Mouse (Mus musculus) lung, postnatal 4 days (tissue): ENCODE measurements at regions not wholly inside any gene's neighbourhood (a gene's known extent, or its start where the extent isn't known, plus 50 kb on each side); places are given as distances from the start of the nearest gene placed in this dataset.

ENCODE experiments used
- DNase-seq, 2 experiments: peaks; one replicate each; pipeline ENCODE4 v3.0.0; 2021

DNA sequence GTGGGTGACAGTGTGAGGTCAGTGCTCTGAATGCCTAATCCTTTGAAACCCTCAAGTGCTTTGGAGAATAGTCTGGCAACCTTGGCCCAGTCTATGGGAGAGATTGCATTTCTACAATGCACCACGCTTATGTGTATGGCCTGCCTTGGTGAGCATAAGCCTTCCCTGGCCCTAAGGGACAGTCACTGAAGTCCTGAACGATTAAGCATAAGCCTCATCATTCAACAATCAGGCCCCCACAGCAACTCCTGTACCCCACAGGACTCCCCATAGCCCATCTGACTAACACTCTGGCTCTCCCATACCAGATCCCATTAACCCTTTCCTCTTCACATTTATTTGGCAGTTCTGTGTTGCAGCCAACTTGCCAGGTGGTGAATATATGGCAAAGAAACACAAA is 203.1 kb upstream of the Ano5 start:
- no peak for DNase-seq

DNA sequence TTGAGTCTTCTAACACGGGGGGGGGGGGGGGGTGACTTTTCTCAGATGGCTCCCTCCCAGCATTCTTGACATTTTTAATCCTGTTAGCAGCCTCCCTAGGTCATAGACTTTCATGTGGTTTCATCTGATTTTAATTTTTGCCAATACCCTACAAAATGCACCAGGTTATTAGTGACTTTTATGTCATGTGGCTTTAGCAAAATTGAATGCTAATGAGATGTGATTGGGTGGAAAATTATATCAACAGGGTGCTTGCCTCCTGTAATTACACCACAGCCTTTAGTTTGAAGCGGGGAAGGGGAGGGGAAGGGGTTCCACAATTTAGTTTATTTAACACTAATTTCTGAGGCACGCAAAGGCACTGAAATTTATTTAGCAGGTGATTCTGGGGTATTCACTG is 200.6 kb upstream of the Ano5 start:
- no peak for DNase-seq

DNA sequence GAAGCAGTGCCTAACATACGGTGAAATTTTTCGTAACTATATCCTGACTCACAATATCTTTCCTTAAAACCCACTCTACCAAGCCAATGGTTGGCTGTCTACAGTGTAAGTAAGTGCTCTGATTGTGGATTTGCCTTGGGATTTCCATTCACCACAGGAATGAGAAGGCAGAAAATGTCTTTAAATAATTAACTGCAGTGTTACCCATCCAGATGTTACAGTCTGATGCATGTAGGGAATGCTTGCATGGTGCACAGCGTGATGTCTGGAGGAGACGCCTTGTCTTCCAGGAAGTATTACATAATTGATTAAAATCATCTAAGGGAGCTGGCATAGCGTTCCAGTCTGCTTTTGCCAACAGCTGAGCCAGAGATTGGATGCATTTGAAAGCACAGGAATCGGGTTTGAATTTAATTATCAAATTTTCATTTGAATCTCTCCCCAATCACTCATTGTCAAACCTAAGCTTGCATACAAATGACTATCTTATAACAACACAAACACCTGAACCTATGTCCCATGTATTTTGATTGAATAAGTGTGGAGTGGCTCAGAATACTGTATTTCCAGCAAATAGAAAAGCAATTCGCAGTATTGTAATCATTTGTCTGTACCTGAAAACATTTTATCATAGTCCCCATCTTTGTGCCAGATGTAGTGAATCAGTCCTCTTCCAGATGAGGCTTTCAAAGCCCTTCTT is 170.8 kb upstream of the Ano5 start:
- DNase-seq: no peak

DNA sequence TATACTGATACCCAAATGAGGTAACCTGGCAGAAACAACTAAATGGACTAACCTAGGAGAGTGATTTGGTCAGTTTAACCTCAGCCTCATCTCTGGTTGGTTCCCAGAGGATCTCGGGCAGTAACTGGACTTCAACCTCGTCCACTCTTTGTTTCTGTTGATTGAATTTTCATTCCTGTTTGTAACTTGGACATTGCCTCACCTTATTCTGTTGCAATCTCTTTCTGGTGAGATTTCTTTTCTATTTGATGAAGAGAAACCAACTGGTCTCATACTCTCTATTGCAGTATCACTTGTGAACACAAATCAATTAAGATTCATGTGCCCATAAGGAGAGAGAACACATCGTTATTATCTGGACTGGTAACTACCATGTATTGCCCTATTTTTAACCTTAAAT is 163.3 kb upstream of the Ano5 start:
- no peak for DNase-seq

DNA sequence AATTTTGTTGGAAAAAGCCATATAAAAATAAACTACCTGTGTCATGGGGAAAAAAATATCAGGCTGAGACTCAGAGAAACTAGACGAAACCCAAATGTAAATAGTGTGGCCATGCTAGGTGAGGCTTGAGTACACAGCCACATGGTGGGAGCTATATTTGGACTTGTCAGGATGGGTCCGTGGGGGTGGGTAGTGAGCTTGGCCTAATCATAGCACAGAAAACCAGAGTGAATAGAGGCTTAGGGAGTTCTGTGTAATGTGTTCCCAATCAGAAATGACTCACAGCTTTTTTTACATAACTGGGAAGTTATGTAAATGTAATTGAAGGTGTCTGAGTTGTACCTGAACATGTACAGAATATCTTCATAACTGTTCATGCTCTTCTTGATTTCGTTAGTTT is 150.7 kb upstream of the Ano5 start:
- DNase-seq: no peak

DNA sequence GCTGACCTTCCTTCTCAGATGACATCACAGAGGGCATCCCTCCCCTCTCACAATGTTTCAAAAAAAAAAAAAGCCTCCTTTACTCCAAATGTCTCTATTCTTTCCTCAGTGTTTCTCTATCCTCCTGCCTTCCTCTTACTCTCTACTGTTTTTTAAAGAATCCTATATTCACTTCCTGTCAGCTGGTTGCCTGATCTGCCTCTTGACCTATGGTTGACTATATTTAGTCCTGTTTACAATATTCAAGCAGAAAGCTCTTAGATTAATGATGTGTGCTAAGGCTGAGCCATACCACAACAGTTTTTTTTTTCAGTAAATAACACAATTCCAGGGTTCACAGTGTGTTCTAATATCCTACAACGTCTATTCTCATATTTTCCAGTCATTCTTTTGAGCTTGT is 133.2 kb upstream of the Ano5 start:
- no peak for DNase-seq
